ENCODE assay signal across 6 mouse cellular contexts in the genomic region with DNA sequence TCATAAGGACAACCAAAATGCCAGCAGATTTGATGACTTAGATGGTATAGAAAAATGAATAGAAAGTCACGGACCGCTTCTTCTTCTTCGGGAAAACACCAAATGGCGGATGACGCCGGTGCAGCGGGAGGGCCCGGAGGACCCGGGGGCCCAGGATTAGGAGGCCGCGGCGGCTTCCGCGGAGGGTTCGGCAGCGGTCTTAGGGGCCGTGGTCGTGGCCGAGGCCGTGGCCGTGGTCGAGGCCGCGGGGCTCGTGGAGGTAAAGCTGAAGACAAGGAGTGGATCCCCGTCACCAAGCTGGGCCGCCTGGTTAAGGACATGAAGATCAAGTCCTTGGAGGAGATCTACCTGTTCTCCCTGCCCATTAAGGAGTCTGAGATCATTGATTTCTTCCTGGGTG. TPM values are rescaled to one million over a fixed set of nuclear protein-coding genes. Genes with fewer than 3 reads are reported as not detected.
DNase-seq lines count a peak whose midpoint lies in the region; TF ChIP-seq lines count a peak whose summit lies in the region.
"Not testable (repeated sequence)": the region's sequence is repeated elsewhere in the genome, so short reads cannot be mapped to it uniquely, and the experiment has no call there.

No protein-coding gene starts in this region.

- H3K9ac ChIP-seq in heart, adult 2 months (ENCODE audit: low read depth, low read length) = not testable (repeated sequence)

- H3K4me3 ChIP-seq in heart, adult 2 months = not testable (repeated sequence)
- H3K4me3 ChIP-seq in layer of hippocampus, adult 2 months = peak overlapping the region; percentile 46

- not testable (repeated sequence) for TF ChIP-seq CTCF in heart, adult 2 months (IDR thresholded peaks at IDR 0.05); layer of hippocampus, adult 2 months (conservative IDR thresholded peaks at IDR 0.05)

- not testable (repeated sequence) for TF ChIP-seq POLR2A in heart, adult 2 months (IDR thresholded peaks at IDR 0.05; ENCODE audit: insufficient read depth, low read depth, low read length)

- H3K4me1 ChIP-seq in heart, adult 2 months (ENCODE audit: control insufficient read depth, insufficient read depth, low read length) = not testable (repeated sequence)

- not testable (repeated sequence) for H3K79me2 ChIP-seq in heart, adult 2 months (replicated peaks; ENCODE audit: control insufficient read depth, insufficient read depth, low read length)

- H3K27ac ChIP-seq in heart, adult 2 months; layer of hippocampus, adult 2 months: not testable (repeated sequence)

- intact Hi-C loops in heart, adult 2 months (cut with DNase I) = not testable (repeated sequence)

- WGBS in heart, adult 2 months = 78% methylated on average over 17 of the region's 27 CpGs

- H3K36me3 ChIP-seq in heart, adult 2 months (ENCODE audit: control insufficient read depth, insufficient read depth, low read length) = not testable (repeated sequence)

- not testable (repeated sequence) for H3K27me3 ChIP-seq in heart, adult 2 months (ENCODE audit: control insufficient read depth, insufficient read depth, low read length)

- not testable (repeated sequence) for TF ChIP-seq EP300 in heart, adult 2 months (IDR thresholded peaks at IDR 0.05; ENCODE audit: insufficient read depth, low read depth, low read length)

- peak; percentile 27 for DNase-seq in 3134 (ENCODE audit: extremely low read depth, insufficient read length, low spot score)
- DNase-seq in adrenal gland, adult 2 months = peak; percentile 3
- DNase-seq in cerebellum, adult 11-12 months = peak; percentile 6
- DNase-seq in heart, adult 2 months = peak; percentile 2 to 21
- DNase-seq in layer of hippocampus, adult 2 months (ENCODE audit: low spot score in 2 of 2) = not testable (repeated sequence)
- peak; percentile 5 for DNase-seq in testis, postnatal 14 days (ENCODE audit: low spot score)

RNA-seq across cellular contexts. Expression of gene Phf6, which starts 13.6 kb away (rescaled TPM):
- 10 to 100 TPM; 16.3 to 18.7 TPM for total RNA-seq in adrenal gland, adult 2 months (2021)
- 0.35 and 0.40 TPM in 2 replicates for polyA plus RNA-seq in adrenal gland, adult 2 months (2012; rRNA removed)
- 1 to 10 TPM; 4.6 to 5.1 TPM for total RNA-seq in heart, adult 2 months (2021)
- polyA plus RNA-seq in heart, adult 2 months (2012; rRNA removed) = 1.0 and 2.9 TPM in 2 replicates
- total RNA-seq in layer of hippocampus, adult 2 months (2021) = 10 to 100 TPM; 19.5 to 19.9 TPM
